Mouse (Mus musculus) heart, postnatal 0 days (tissue): ENCODE measurements around the gene Rab11b. TPM values are rescaled to one million over a fixed set of nuclear protein-coding genes. Genes with fewer than 3 reads are reported as not detected.

Experiments used
- ATAC-seq: fragments of 200-750 bp; cut with Nextera tagmentation; 2 replicates; pipeline ENCODE4 v1.8.0; 2017; ENCODE audit warnings: low read depth, moderate number of reproducible peaks, moderate library complexity; ENCODE audit not compliant: insufficient read depth
- DNase-seq: peaks from one replicate; pipeline ENCODE4 v3.0.0-alpha.2; 2016; ENCODE audit warnings: low spot score
- H3K27ac ChIP-seq: fragments of 300-500 bp; sonication (generic); 2 replicates; pipeline ENCODE4 v1.5.1; 2014; ENCODE audit warnings: low read depth, mild to moderate bottlenecking
- H3K27me3 ChIP-seq: fragments of 300-500 bp; sonication (generic); 2 replicates; pipeline ENCODE4 v1.6.1; 2014; ENCODE audit warnings: low read length, mixed read lengths; ENCODE audit not compliant: control insufficient read depth, insufficient read depth
- H3K36me3 ChIP-seq: fragments of 300-500 bp; sonication (generic); replicated peaks from 2 replicates; pipeline ENCODE4 v1.6.1; 2014; ENCODE audit warnings: low read length, mixed read lengths; ENCODE audit not compliant: control insufficient read depth, insufficient read depth
- H3K4me1 ChIP-seq: fragments of 300-500 bp; sonication (generic); 2 replicates; pipeline ENCODE4 v1.6.1; 2014; ENCODE audit warnings: antibody characterized with exemption; ENCODE audit not compliant: control insufficient read depth, insufficient read depth
- H3K4me2 ChIP-seq: fragments of 300-500 bp; sonication (generic); 2 replicates; pipeline ENCODE4 v1.6.1; 2014; ENCODE audit warnings: low read depth, mild to moderate bottlenecking, low read length, moderate library complexity
- H3K4me3 ChIP-seq: fragments of 300-500 bp; sonication (generic); 2 replicates; pipeline ENCODE4 v1.5.1; 2014; ENCODE audit warnings: low read depth, low read length
- H3K9ac ChIP-seq: fragments of 300-500 bp; sonication (generic); replicated peaks from 2 replicates; pipeline ENCODE4 v1.6.1; 2014; ENCODE audit warnings: low read depth, low read length, mixed read lengths
- H3K9me3 ChIP-seq: fragments of 300-500 bp; sonication (generic); replicated peaks from 2 replicates; pipeline ENCODE4 v1.6.1; 2016; ENCODE audit warnings: low read length; ENCODE audit not compliant: control insufficient read depth
- CTCF ChIP-seq: IDR thresholded peaks from 2 replicates; pipeline ENCODE4 v1.5.1; 2016; ENCODE audit warnings: antibody characterized with exemption, control low read depth, low read depth
- EP300 ChIP-seq: IDR thresholded peaks from 2 replicates; pipeline ENCODE4 v1.6.1; 2016; ENCODE audit warnings: antibody characterized with exemption, low read depth
- WGBS: fragments of 180-500 bp; shearing (Covaris S2); extraction: QIAGEN DNeasy Blood & Tissue Kit; methylation state at CpG from one replicate; pipeline ENCODE4 v1.1.7; 2014; 5-methylcytosine and 5-hydroxymethylcytosine counted together
- polyA plus RNA-seq: library from polyadenylated mRNA; unstranded; fragments of >200 nt; fragmentation: Nextera tagmentation; extraction: Ambion mirVana; gene quantifications from 2 replicates; pipeline ENCODE4 v1.2.1, GENCODE M21; 2015
- total RNA-seq: library from RNA; depleted of rRNA; stranded (reverse); fragments of >200 nt; gene quantifications from 2 replicates; pipeline ENCODE4 v1.2.3, GENCODE M21; 2014; ENCODE audit warnings: low replicate concordance

The Rab11b gene
- total and polyA plus RNA-seq, 2 experiments from 2014 or later: 87.8 to 425 TPM

DNA sequence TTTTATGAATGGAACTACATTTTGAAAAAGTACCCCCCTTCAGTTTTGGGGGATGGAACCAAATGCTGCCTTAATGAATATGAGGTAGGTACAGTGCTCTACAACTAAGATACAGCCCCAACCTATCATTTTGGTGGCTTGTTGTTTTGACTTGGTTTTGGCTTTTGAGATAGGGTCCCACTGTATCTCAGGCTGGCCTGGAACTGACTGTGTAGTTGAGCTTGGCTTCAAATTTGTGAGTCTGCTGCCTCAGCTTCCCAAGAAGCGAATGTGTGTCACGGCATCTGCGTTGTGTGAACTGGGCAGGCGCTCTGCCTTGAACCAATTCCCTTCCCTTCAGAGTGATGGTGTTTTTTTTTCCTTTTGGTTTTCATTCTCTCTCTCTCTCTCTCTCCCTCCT, 11.3 kb upstream of the Rab11b start:
- no peak for ATAC-seq
- Histone ChIP-seq H3K4me2 (no peak overlapping the region), H3K27me3 (no peaks in the 10 kb centered on the region), H3K9me3 (no peaks in the 10 kb centered on the region), H3K9ac (no peak overlapping the region), H3K4me3 (no peak overlapping the region), H3K36me3 (peaks cover 16% of the 10 kb centered on the region; the same call in 1 of the 2 replicates), H3K4me1 (no peaks in the 10 kb centered on the region), H3K27ac (no peak overlapping the region)
- DNase-seq: no peak
- TF ChIP-seq EP300 (no peak), CTCF (no peak)
- WGBS: 88% methylated on average over 4 of the region's 4 CpGs

- H3K27me3 ChIP-seq: no peaks in the 10 kb centered on the region
- H3K4me2 ChIP-seq: no peak overlapping the region
- H3K9me3 ChIP-seq: no peaks in the 10 kb centered on the region
- H3K4me1 ChIP-seq: no peaks in the 10 kb centered on the region
- no peak for DNase-seq
- no peak overlapping the region for H3K4me3 ChIP-seq
- no peaks in the 10 kb centered on the region for H3K36me3 ChIP-seq
- no peak for TF ChIP-seq CTCF
- no peak overlapping the region for H3K27ac ChIP-seq
- 68% methylated on average over 3 of the region's 3 CpGs for WGBS
- H3K9ac ChIP-seq: no peak overlapping the region
- ATAC-seq: no peak
Measured at GRCm38 (mm10) chr17:33766389-33766788, 6.1 kb upstream of the Rab11b start.

GRCm38 (mm10) chr17:33759767-33760254, 519 bp downstream of the Rab11b start:
- no peaks in the 10 kb centered on the region for H3K36me3 ChIP-seq
- H3K27me3 ChIP-seq: no peaks in the 10 kb centered on the region
- DNase-seq (peak; percentile 72), ATAC-seq (peak; percentile 84)
- under 1% methylated on average over 35 of the region's 38 CpGs for WGBS
- peak overlapping the region; percentile 99 for H3K27ac ChIP-seq
- peak overlapping the region; percentile 71 for H3K4me3 ChIP-seq
- H3K4me2 ChIP-seq: peak overlapping the region; percentile 65
- peak overlapping the region; percentile 95 for H3K9ac ChIP-seq
- TF ChIP-seq EP300 (peak; percentile 63; the same call in 1 of the 2 replicates), CTCF (no peak)
- H3K9me3 ChIP-seq: no peaks in the 10 kb centered on the region
- H3K4me1 ChIP-seq: peaks cover 43% of the 10 kb centered on the region

DNA sequence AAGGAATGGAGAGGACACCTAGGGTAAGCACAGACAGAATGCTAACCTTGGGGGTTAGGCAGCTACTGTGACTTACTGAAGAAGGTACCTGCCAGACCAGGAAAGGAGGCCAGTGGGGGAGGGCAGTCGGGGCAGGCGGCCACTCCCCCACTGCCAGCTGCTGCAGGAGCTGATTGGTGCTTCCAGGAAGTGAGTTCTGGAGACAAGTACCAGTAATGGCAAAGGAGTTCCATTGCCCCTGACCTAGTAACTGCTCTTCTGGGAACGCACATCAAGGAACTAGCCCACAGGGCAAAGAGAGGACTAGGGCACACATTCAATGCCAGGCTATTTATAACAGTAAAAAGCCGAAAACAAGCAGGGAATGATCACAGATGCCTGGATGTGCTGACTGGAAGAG, 3.1 kb downstream of the Rab11b start:
- H3K9ac ChIP-seq: 0 out of 2 replicates have a peak overlapping the region, but pooled peaks have one; percentile 8
- no peaks in the 10 kb centered on the region for H3K27me3 ChIP-seq
- no peaks in the 10 kb centered on the region for H3K36me3 ChIP-seq
- no peaks in the 10 kb centered on the region for H3K9me3 ChIP-seq
- 26% methylated on average over 4 of the region's 4 CpGs for WGBS
- peaks cover 46% of the 10 kb centered on the region for H3K4me1 ChIP-seq
- TF ChIP-seq EP300: no peak
- no peak for TF ChIP-seq CTCF
- ATAC-seq (no peak), DNase-seq (peak; percentile 16)
- peak overlapping the region; percentile 26 for H3K4me2 ChIP-seq
- peak overlapping the region; percentile 73 for H3K27ac ChIP-seq
- no peak overlapping the region for H3K4me3 ChIP-seq

DNA sequence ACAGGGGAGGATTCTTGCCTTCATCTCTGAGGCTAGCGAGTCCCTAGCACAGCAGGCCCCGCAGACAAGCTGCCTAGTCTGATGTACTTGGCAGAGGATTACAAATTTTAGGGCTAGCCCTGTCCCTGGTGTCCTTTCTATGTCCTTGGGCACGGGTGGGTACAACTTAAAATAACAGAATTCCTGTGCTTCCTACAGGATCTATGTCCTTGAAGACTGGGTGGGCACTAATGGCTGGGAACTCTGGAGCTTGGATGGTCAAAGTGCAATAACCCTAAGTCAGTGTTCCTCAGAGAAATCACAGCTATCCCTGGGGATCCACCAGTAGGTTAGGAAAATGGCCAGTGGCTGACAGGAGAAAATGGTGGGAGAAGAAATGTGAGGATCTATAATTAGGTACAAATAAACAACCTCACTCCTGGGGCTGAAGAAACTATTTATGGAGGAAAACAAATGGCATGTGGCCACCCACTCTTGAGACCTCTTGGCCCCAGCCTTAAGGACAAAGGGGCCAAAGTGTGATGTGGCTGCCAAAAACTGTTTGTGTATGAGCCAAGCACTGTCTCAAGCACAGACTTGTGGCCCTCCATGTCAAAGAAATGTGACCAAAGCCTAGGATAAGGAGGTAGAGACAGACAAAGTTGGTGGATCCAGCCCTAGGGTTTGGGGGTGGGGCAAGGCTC, 4.1 kb downstream of the Rab11b start:
- H3K9ac ChIP-seq: no peak overlapping the region
- H3K4me3 ChIP-seq: no peak overlapping the region
- DNase-seq (peak; percentile 20), ATAC-seq (no peak)
- peaks cover 47% of the 10 kb centered on the region for H3K4me1 ChIP-seq
- WGBS: 73% methylated on average over 3 of the region's 3 CpGs
- H3K4me2 ChIP-seq: peak overlapping the region; percentile 1
- H3K36me3 ChIP-seq: 0 out of 2 replicates have a peak, but pooled peaks cover under 1% of the 10 kb centered on the region
- no peak for TF ChIP-seq CTCF
- no peak for TF ChIP-seq EP300
- H3K27ac ChIP-seq: peak overlapping the region; percentile 73
- H3K9me3 ChIP-seq: no peaks in the 10 kb centered on the region
- H3K27me3 ChIP-seq: no peaks in the 10 kb centered on the region
